Mouse (Mus musculus) MEL (cell line): ENCODE measurements around the gene Fam204a. TPM values are rescaled to one million over a fixed set of nuclear protein-coding genes. Genes with fewer than 3 reads are reported as not detected.

Source experiments
- DNase-seq: peaks from one replicate; pipeline ENCODE4 v3.0.0; 2011; ENCODE audit warnings: low read depth, low spot score
- H3K27ac ChIP-seq: 2 replicates; pipeline ENCODE4 v1.5.1; 2012; ENCODE audit warnings: low read depth, mild to moderate bottlenecking, control low read depth, low read length, moderate library complexity; ENCODE audit not compliant: control insufficient read depth
- H3K27me3 ChIP-seq, 2 experiments: fragments of 150-350 bp in 1 of 2; sonication (generic) in 1 of 2; 2 replicates each; pipeline ENCODE4 v1.6.1; 2012; ENCODE audit warnings: low read length in 2 of 2, mild to moderate bottlenecking in 2 of 2, improper control_type of control experiment in 1 of 2, moderate library complexity in 1 of 2; ENCODE audit not compliant: insufficient read depth in 2 of 2, control insufficient read depth in 1 of 2
- H3K36me3 ChIP-seq, 2 experiments: 2 replicates each; pipeline ENCODE4 v1.6.1; 2012 to 2014; ENCODE audit warnings: low read length in 2 of 2, improper control_type of control experiment in 1 of 2, inconsistent platforms in 1 of 2, mild to moderate bottlenecking in 1 of 2; ENCODE audit not compliant: insufficient read depth in 2 of 2, control insufficient read depth in 1 of 2
- H3K4me1 ChIP-seq, 2 experiments: fragments of 150-350 bp in 1 of 2; sonication (generic) in 1 of 2; 2 replicates each; pipeline ENCODE4 v1.6.1; 2012; ENCODE audit warnings: low read length in 2 of 2, improper control_type of control experiment in 1 of 2, mild to moderate bottlenecking in 1 of 2; ENCODE audit not compliant: insufficient read depth in 2 of 2, control insufficient read depth in 1 of 2
- H3K4me3 ChIP-seq, 2 experiments: fragments of 150-350 bp in 1 of 2; sonication (generic) in 1 of 2; 2 replicates each; pipeline ENCODE4 v1.5.1; 2012; ENCODE audit warnings: low read depth in 2 of 2, low read length in 2 of 2, mild to moderate bottlenecking in 2 of 2, moderate library complexity in 2 of 2, control low read depth in 1 of 2, improper control_type of control experiment in 1 of 2; ENCODE audit not compliant: control insufficient read depth in 1 of 2, insufficient read depth in 1 of 2
- H3K79me2 ChIP-seq: 2 replicates; pipeline ENCODE4 v1.6.1; 2012; ENCODE audit warnings: mild to moderate bottlenecking, low read length, moderate library complexity; ENCODE audit not compliant: control insufficient read depth, poor library complexity, insufficient read depth
- H3K9ac ChIP-seq: 2 replicates; pipeline ENCODE4 v1.6.1; 2012; ENCODE audit warnings: low read depth, mild to moderate bottlenecking, control low read depth, low read length, moderate library complexity; ENCODE audit not compliant: control insufficient read depth, poor library complexity, severe bottlenecking
- H3K9me3 ChIP-seq: fragments of 150-350 bp; sonication (generic); replicated peaks from 2 replicates; pipeline ENCODE4 v1.6.1; 2012; ENCODE audit warnings: mild to moderate bottlenecking, low read length, improper control_type of control experiment, moderate library complexity; ENCODE audit not compliant: insufficient read depth
- ELF1 ChIP-seq: IDR thresholded peaks from 2 replicates; pipeline ENCODE4 v1.6.1; 2014; ENCODE audit warnings: low read depth, mild to moderate bottlenecking, inconsistent platforms, low read length, improper control_type of control experiment, moderate library complexity
- EP300 ChIP-seq, 2 experiments: IDR thresholded peaks; 2 replicates each; pipeline ENCODE4 v1.6.1; 2011; ENCODE audit warnings: improper control_type of control experiment in 2 of 2, low read length in 2 of 2, low read depth in 1 of 2, mild to moderate bottlenecking in 1 of 2
- ETS1 ChIP-seq: IDR thresholded peaks from 2 replicates; pipeline ENCODE4 v1.6.1; 2012; ENCODE audit warnings: low read depth, mild to moderate bottlenecking, inconsistent platforms, low read length, improper control_type of control experiment, moderate library complexity
- GABPA ChIP-seq: IDR thresholded peaks from 2 replicates; pipeline ENCODE4 v1.6.1; 2012; ENCODE audit warnings: low read depth, mild to moderate bottlenecking, inconsistent platforms, low read length, improper control_type of control experiment, moderate library complexity
- HCFC1 ChIP-seq: IDR thresholded peaks from 2 replicates; pipeline ENCODE4 v1.6.1; 2012; ENCODE audit warnings: low read depth, mild to moderate bottlenecking, inconsistent platforms, low read length, improper control_type of control experiment, moderate library complexity
- KAT2A ChIP-seq: conservative IDR thresholded peaks from 2 replicates; pipeline ENCODE4 v1.6.1; 2012; ENCODE audit warnings: low read depth, low read length, improper control_type of control experiment, inconsistent platforms
- MAFK ChIP-seq: IDR thresholded peaks from 2 replicates; pipeline ENCODE4 v1.6.1; 2011; ENCODE audit warnings: low read depth, mild to moderate bottlenecking, low read length, improper control_type of control experiment, borderline replicate concordance
- MAX ChIP-seq: IDR thresholded peaks from 2 replicates; pipeline ENCODE4 v1.6.1; 2011; ENCODE audit warnings: low read length, improper control_type of control experiment
- MAZ ChIP-seq: IDR thresholded peaks from 2 replicates; pipeline ENCODE4 v1.6.1; 2012; ENCODE audit warnings: low read depth, mild to moderate bottlenecking, inconsistent platforms, low read length, improper control_type of control experiment
- MEF2A ChIP-seq: IDR thresholded peaks from 2 replicates; pipeline ENCODE4 v1.6.1; 2014; ENCODE audit warnings: low read depth, mild to moderate bottlenecking, inconsistent platforms, low read length, improper control_type of control experiment; ENCODE audit not compliant: poor library complexity, insufficient replicate concordance, severe bottlenecking; ENCODE audit errors: extremely low read depth
- MXI1 ChIP-seq: IDR thresholded peaks from 2 replicates; pipeline ENCODE4 v1.6.1; 2011; ENCODE audit warnings: mild to moderate bottlenecking, low read depth, low read length, improper control_type of control experiment
- MYB ChIP-seq: IDR thresholded peaks from 2 replicates; pipeline ENCODE4 v1.6.1; 2011; ENCODE audit warnings: mild to moderate bottlenecking, low read depth, low read length, improper control_type of control experiment
- MYC ChIP-seq: IDR thresholded peaks from 2 replicates; pipeline ENCODE4 v1.6.1; 2011; ENCODE audit warnings: low read depth, mild to moderate bottlenecking, low read length, improper control_type of control experiment, moderate library complexity
- NELFE ChIP-seq: IDR thresholded peaks from 2 replicates; pipeline ENCODE4 v1.6.1; 2011; ENCODE audit warnings: low read depth, low read length, improper control_type of control experiment
- NRF1 ChIP-seq: IDR thresholded peaks from 2 replicates; pipeline ENCODE4 v1.6.1; 2014; ENCODE audit warnings: low read depth, mild to moderate bottlenecking, inconsistent platforms, low read length, improper control_type of control experiment, moderate library complexity; ENCODE audit not compliant: poor library complexity, insufficient read depth, severe bottlenecking
- POLR2AphosphoS5 ChIP-seq: IDR thresholded peaks from 2 replicates; pipeline ENCODE4 v1.6.1; 2012; ENCODE audit warnings: low read depth, borderline replicate concordance, mild to moderate bottlenecking, inconsistent platforms, low read length, moderate library complexity, mixed read lengths
- RAD21 ChIP-seq: IDR thresholded peaks from 2 replicates; pipeline ENCODE4 v1.6.1; 2011; ENCODE audit warnings: mild to moderate bottlenecking, low read depth, low read length, improper control_type of control experiment
- RCOR1 ChIP-seq: IDR thresholded peaks from 2 replicates; pipeline ENCODE4 v1.6.1; 2012; ENCODE audit warnings: low read depth, mild to moderate bottlenecking, inconsistent platforms, low read length, improper control_type of control experiment
- SMC3 ChIP-seq: IDR thresholded peaks from 2 replicates; pipeline ENCODE4 v1.6.1; 2011; ENCODE audit warnings: low read depth, low read length, improper control_type of control experiment
- TAL1 ChIP-seq: IDR thresholded peaks from 2 replicates; pipeline ENCODE4 v1.6.1; 2012; ENCODE audit warnings: mild to moderate bottlenecking, inconsistent platforms, low read length, moderate library complexity, mixed read lengths
- TCF12 ChIP-seq: IDR thresholded peaks from 2 replicates; pipeline ENCODE4 v1.6.1; 2014; ENCODE audit warnings: low read depth, mild to moderate bottlenecking, inconsistent platforms, low read length, improper control_type of control experiment, moderate library complexity
- USF2 ChIP-seq, 2 experiments: IDR thresholded peaks; 2 replicates each; pipeline ENCODE4 v1.6.1; 2011 to 2012; ENCODE audit warnings: improper control_type of control experiment in 2 of 2, low read length in 2 of 2, borderline replicate concordance in 1 of 2, inconsistent platforms in 1 of 2, low read depth in 1 of 2, mild to moderate bottlenecking in 1 of 2; ENCODE audit not compliant: insufficient read depth in 1 of 2
- ZKSCAN1 ChIP-seq: IDR thresholded peaks from 2 replicates; pipeline ENCODE4 v1.6.1; 2012; ENCODE audit warnings: low read depth, mild to moderate bottlenecking, inconsistent platforms, low read length, improper control_type of control experiment, moderate library complexity
- ZMIZ1 ChIP-seq: IDR thresholded peaks from 2 replicates; pipeline ENCODE4 v1.6.1; 2012; ENCODE audit warnings: low read depth, mild to moderate bottlenecking, inconsistent platforms, low read length, improper control_type of control experiment, moderate library complexity
- polyA plus RNA-seq, 2 experiments: library from polyadenylated mRNA; stranded (reverse) in 1 of 2; unstranded in 1 of 2; fragments of >175 nt in 1 of 2; fragments of >200 nt in 1 of 2; gene quantifications; 2 replicates each; pipeline versions ENCODE4 v1.2.1 to v1.2.4; 2012; ENCODE audit warnings: low replicate concordance in 2 of 2, low read depth in 1 of 2; ENCODE audit not compliant: insufficient read length in 2 of 2, insufficient read depth in 1 of 2, missing spikeins in 1 of 2
- total RNA-seq: library from RNA; depleted of rRNA; stranded (reverse); fragments of 300-350 nt; gene quantifications from 2 replicates; pipeline ENCODE4 v1.2.3, GENCODE M21; 2012

Fam204a gene
- total and polyA plus RNA-seq, 3 experiments = 51.2 to 54.0 TPM; not detected in 1

DNA sequence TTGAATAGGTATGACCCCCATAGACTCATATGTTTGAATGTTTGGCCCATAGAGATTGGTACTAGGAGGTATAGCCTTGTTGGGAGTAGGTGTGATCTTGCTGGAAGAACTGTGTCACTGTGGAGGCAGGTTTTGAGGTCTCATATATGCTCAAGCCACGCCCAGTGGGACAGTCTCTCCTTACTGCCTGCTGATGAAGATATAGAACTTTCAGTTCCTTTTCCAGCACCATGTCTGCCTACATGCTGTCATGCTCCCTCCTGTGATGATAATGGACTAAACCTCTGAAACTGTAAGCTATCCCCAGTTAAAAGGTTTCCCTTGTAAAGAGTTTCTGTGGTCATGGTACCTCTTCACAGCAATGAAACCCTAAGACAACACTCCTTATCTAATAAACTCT lies 44.3 kb downstream of the Fam204a start:
- H3K79me2 ChIP-seq = no peaks in the 10 kb centered on the region
- H3K27me3 ChIP-seq = no peaks in the 10 kb centered on the region
- H3K9ac ChIP-seq = no peak overlapping the region
- DNase-seq = peak; percentile 43
- H3K4me3 ChIP-seq = no peak overlapping the region
- no peak overlapping the region for H3K27ac ChIP-seq
- TF ChIP-seq HCFC1 (no peak), ZMIZ1 (no peak), MYC (no peak), USF2 (IDR thresholded peaks at IDR 0.05; ENCODE audit: borderline replicate concordance in 1 of 2, insufficient read depth in 1 of 2, low read depth in 1 of 2, low read length in 2 of 2) (no peak)
- H3K9me3 ChIP-seq = no peaks in the 10 kb centered on the region
- H3K4me1 ChIP-seq = peaks cover 0 to 2% of the 10 kb centered on the region in 2 experiments; a peak in 3 of 4 replicates
- H3K36me3 ChIP-seq = peaks cover 0 to 4% of the 10 kb centered on the region in 2 experiments; a peak in 2 of 4 replicates

DNA sequence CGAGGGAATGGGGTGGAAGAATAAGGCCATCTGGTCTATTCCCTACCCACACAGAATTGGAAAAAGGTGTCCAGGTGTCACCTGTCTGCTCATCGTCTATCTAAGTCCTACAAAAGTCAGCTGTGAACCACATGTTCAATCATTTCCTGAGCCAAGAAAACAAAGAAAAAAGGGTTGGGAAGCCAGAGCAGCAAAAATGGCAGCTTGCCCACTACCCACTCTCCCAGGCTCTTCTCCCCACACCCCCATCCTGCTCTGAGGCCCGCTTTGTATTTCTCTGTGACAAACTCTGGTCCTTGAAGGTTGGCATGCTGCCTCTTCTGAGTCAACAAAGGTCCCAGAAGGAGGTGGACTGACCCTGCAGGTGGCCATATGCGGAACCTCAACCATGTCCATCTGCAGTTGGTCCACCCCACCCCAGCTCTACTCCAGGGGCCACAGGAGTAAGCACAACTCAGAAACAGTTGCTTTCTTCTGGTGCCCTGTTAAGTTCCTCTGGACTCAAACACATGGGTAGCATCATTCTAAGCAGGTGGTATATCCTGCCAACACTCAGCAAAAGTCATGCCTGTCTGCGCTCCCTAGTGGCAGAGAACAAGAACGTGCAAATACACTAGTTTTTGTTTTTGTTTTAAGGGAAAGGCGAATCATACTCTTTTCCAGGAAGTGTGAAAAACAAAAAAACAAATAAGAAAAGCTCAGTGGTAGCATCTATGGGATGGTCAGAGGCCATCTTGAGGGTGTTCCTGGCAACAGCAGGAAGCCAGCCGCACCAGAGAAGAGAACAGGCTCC lies 47.5 kb downstream of the Fam204a start:
- no peak for DNase-seq
- TF ChIP-seq GABPA (no peak), KAT2A (no peak), MAX (no peak), ELF1 (no peak), NELFE (0 out of 2 replicates have a peak, but pooled peaks have one; percentile 12), TCF12 (no peak), ZKSCAN1 (no peak), MXI1 (no peak)
- no peak overlapping the region for H3K4me3 ChIP-seq
- peaks cover 0 to 2% of the 10 kb centered on the region in 2 experiments; a peak in 3 of 4 replicates for H3K4me1 ChIP-seq
- H3K27ac ChIP-seq = no peak overlapping the region
- no peaks in the 10 kb centered on the region for H3K9me3 ChIP-seq
- no peak overlapping the region for H3K9ac ChIP-seq
- no peaks in the 10 kb centered on the region for H3K27me3 ChIP-seq
- no peaks in the 10 kb centered on the region for H3K79me2 ChIP-seq
- peaks cover 0 to 4% of the 10 kb centered on the region in 2 experiments; a peak in 2 of 4 replicates for H3K36me3 ChIP-seq

DNA sequence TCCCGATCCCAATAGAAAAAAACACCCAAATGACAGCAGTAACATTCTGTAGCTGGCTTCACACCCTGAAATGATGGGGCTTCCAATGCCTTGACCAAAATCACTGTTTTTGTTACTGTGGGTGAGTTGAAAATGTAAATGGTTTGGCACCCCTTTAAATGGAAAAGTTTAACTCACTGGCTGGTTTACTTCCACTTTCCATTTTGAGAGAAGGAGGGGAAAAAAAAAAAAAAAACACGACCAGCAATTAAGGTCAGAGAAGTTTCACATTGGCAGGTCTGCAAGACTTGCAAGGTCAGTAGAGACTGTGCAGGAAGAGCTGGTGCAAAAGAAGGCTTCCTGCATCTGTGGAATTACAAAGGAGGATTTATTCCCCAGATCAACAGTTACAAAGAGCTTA lies 61.1 kb downstream of the Fam204a start:
- no peaks in the 10 kb centered on the region for H3K9me3 ChIP-seq
- no peak for DNase-seq
- no peaks in the 10 kb centered on the region for H3K79me2 ChIP-seq
- H3K4me3 ChIP-seq = no peak overlapping the region
- H3K36me3 ChIP-seq = peaks cover 0 to 5% of the 10 kb centered on the region in 2 experiments; a peak in 2 of 4 replicates
- no peaks in the 10 kb centered on the region for H3K27me3 ChIP-seq
- H3K9ac ChIP-seq = no peak overlapping the region
- no peaks in the 10 kb centered on the region for H3K4me1 ChIP-seq
- H3K27ac ChIP-seq = no peak overlapping the region
- TF ChIP-seq RAD21 (no peak), MAFK (no peak), MEF2A (no peak), NRF1 (no peak), TAL1 (no peak), POLR2AphosphoS5 (no peak), SMC3 (no peak), USF2 (IDR thresholded peaks at IDR 0.05; ENCODE audit: borderline replicate concordance in 1 of 2, insufficient read depth in 1 of 2, low read depth in 1 of 2, low read length in 2 of 2) (no peak), TCF12 (no peak), EP300 (IDR thresholded peaks at IDR 0.05; ENCODE audit: low read depth in 1 of 2, low read length in 2 of 2) (no peak), ETS1 (no peak), RCOR1 (no peak), MYB (no peak), MAZ (no peak)
